Mouse (Mus musculus): ENCODE data around the gene Myl9.

- TF ChIP-seq EP300 (IDR thresholded peaks at IDR 0.05; ENCODE audit: low read depth) (no peak), CTCF (IDR thresholded peaks at IDR 0.05; ENCODE audit: low read depth) (no peak)
Observed at GRCm38 (mm10) chr2:156787090-156787775, 12.0 kb downstream of the Myl9 start.
